Mouse (Mus musculus) G1E (cell line): ENCODE results near the gene Acyp2.

Experiments
- CTCF ChIP-seq: IDR thresholded peaks from 2 replicates; pipeline ENCODE4 v1.5.1; 2012; ENCODE audit warnings: low read depth, low read length, inconsistent platforms, mixed read lengths
- GATA1 ChIP-seq: IDR thresholded peaks from 2 replicates; pipeline ENCODE4 v1.6.1; 2012; ENCODE audit warnings: borderline replicate concordance, low read length, inconsistent platforms, mixed read lengths
- POLR2AphosphoS5 ChIP-seq: IDR thresholded peaks from 2 replicates; pipeline ENCODE4 v1.6.1; 2012; ENCODE audit warnings: low read depth, low read length, inconsistent platforms; ENCODE audit not compliant: insufficient replicate concordance
- TAL1 ChIP-seq: conservative IDR thresholded peaks from 2 replicates; pipeline ENCODE4 v1.6.1; 2012; ENCODE audit warnings: low read depth, low read length, inconsistent platforms, mixed read lengths

- no peak for TF ChIP-seq CTCF
- no peak for TF ChIP-seq TAL1
- TF ChIP-seq GATA1 = no peak
- no peak for TF ChIP-seq POLR2AphosphoS5
Measured at GRCm38 (mm10) chr11:30572790-30573395, 76.5 kb downstream of the Acyp2 start.
